Mouse (Mus musculus) natural killer cell, adult 2 months (primary cell): ENCODE data around the gene Idua.

ENCODE experiments used
- DNase-seq, 2 experiments: peaks; one replicate each; pipeline ENCODE4 v3.0.0; 2022; ENCODE audit warnings: low spot score in 2 of 2

Idua gene

GRCm38 (mm10) chr5:108680871-108681270, 20.7 kb downstream of the Idua start:
- DNase-seq = no peak

DNA sequence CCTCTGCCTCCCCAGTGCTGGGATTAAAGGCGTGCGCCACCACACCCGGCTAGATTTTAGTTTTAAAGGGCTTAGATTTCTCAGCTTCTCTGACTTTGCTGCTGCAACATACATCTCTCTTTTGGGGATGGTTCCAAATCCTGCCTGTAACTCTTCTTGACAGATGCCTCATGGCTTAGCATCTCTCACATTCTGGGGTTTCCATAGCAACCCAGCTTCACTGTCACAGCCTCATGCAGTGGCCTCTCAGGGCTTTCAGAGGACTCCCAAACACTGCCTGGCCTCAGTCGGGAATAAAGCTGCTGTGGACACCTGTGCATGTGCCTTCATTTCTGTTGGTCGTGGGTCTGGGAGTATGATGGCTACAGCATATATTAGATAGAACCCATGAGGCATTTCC, 29.0 kb downstream of the Idua start:
- no peak for DNase-seq

DNA sequence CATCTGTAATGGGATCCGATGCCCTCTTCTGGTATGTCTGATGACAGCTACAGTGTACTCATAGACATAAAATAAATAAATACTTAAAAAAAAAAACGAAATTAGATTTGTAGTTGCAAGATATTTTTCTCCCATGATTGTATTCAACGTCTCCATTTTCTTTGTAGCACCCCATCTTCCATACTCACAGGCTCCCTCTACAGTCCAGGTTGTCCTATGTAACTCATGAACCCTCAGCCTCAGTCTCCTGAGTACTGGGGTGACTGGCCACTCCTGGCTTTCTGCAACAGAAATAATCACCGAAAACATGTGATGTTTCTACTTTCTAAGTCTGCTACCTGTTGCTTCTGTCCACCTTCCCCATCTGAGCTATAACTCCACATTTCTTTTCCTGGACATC, 31.0 kb downstream of the Idua start:
- no peak for DNase-seq

GRCm38 (mm10) chr5:108692271-108692670, 32.1 kb downstream of the Idua start, which contains the start of gene Fgfrl1:
TSS of gene Fgfrl1 (plus strand) at chr5:108692382.
- peak; percentile 55 to 72 for DNase-seq

- peak; percentile 60 to 79 for DNase-seq
These were observed 33.7 kb downstream of the Idua start for GRCm38 (mm10) chr5:108693872-108694288.

- DNase-seq = peak; percentile 16 to 22
These were observed 34.5 kb downstream of the Idua start for GRCm38 (mm10) chr5:108694352-108695261.

- no peak for DNase-seq
These were observed 35.7 kb downstream of the Idua start for GRCm38 (mm10) chr5:108695861-108696260.

GRCm38 (mm10) chr5:108696542-108696941, 36.4 kb downstream of the Idua start:
- DNase-seq = no peak

DNA sequence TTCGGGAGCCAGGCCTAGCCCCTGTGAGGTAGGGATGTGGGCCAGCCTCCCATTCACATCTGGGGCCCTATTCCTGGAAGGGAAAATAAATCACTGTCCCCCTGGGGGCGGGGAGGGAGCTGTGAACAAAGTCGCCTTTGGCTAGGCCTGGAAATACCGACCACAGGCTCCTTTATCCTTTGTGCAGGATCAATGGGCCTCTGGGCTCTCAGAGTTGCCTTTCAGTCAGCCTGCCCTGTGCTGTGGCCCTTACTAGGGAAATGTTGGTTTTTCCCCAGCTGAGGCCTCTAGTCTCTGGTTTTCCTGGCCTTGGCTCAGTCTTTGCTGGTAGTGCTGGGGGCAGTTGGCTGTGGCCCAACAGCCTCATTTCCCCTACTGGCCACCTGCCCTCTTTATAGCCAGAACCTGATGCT, 37.2 kb downstream of the Idua start:
- no peak for DNase-seq

DNA sequence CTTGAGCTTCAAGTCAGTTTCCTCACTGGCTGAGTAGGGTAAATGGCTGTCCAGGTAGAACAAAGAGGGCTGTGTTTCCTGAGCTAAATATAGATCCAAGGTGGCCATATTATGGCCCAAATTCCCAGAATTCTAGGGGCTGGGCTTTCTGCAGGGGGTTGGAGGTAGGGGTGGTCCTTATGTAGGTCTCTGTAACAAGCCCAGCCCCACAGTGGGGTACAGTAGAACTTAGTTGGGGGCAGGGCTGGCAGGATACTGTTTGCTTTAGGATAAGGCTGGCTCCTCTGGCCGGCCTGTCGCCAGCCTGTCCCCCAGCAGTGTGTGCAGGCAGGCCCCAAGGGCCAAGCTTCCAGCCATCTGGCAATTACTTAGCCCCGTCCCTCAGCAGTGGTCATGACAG, 40.2 kb downstream of the Idua start:
- DNase-seq = no peak

DNA sequence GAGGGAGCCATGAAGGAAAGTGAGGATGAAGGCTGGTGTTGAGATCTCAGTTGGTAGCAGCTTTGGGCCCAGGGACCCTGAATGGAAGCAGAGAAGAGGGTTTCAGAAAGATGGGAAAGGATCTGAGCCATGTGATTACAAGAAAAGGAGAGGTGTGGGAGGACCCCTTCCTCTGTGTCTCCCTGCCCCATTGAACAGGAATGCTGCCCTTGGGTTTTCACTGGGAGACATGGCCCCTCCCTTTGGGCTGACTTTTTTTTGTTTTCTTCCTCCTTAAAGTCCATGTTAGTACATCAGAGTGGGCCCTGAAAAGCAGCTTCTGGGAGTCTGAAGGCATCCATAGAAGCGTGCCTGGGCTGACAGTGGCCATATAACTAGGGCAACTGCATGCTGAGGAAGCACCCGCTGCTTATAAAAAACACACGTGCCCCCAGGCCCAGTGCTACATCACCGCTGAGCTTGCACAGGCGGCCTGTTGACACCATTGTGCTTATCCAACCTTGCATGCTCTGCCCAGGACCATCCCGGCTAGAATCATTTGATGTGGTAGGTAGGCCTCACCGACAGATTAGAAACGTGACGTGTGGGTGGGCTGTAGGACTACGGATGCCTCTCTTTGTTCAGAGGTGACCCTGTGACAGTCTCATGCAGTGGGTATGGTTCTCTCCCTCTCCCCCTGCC, 41.4 kb downstream of the Idua start:
- DNase-seq = no peak

GRCm38 (mm10) chr5:108703754-108704626, 43.9 kb downstream of the Idua start:
- DNase-seq = no peak

DNA sequence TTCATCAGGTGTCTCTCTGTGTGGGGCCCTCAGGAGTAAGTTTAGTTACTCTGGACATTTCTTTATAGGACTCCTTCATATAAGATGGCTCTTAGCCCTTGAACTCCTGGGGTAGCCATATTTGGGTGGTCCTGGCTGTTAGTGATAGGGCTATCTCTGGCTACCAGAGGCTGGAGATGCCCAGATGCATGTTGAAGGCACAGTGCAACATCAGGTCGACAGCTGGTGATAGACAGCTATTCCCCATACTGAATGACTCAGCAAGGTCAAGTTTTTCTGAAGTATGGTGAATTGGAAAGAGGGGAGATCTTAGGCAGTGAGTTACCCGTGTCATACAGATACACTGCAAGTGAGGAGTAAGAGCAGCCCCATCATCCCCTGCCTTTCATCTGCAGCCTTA, 47.6 kb downstream of the Idua start:
- no peak for DNase-seq

- DNase-seq = no peak
These were observed 48.3 kb downstream of the Idua start for GRCm38 (mm10) chr5:108708419-108708818.

GRCm38 (mm10) chr5:108708981-108709731, 49.0 kb downstream of the Idua start:
- no peak for DNase-seq

GRCm38 (mm10) chr5:108711968-108712367, 51.8 kb downstream of the Idua start:
- DNase-seq = no peak

GRCm38 (mm10) chr5:108713096-108713495, 53.0 kb downstream of the Idua start:
- no peak for DNase-seq

DNA sequence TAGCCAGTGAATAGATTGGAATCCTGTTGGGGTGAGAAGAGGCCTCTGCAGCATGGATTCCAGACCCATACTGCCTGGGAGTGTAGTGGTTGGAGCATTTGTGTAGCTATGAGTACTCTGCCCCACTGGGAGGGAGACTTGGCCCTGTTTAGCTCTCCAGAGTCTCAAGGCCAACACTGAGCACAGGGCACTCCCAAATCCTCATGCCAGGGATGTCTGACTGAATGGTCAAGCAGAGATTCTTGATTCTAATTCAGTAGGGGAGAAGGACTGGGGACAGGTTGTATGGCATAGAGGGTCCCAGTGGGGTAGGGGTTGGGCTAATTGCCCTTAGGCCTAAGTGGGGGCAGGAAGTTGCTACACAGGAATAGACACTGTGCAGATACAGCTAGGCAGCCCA, 53.6 kb downstream of the Idua start:
- no peak for DNase-seq

- no peak for DNase-seq
These were observed 54.0 kb downstream of the Idua start for GRCm38 (mm10) chr5:108714149-108714548.

- DNase-seq = no peak
These were observed 55.8 kb downstream of the Idua start for GRCm38 (mm10) chr5:108715974-108716373.

- no peak for DNase-seq
These were observed 57.9 kb downstream of the Idua start for GRCm38 (mm10) chr5:108718051-108718450.
